Mouse (Mus musculus) lung, postnatal 0 days (tissue): ENCODE measurements around the gene Blcap. TPM values are rescaled to one million over a fixed set of nuclear protein-coding genes. Genes with fewer than 3 reads are reported as not detected.

Experiments
- ATAC-seq: fragments of 200-750 bp; cut with Nextera tagmentation; 2 replicates; pipeline ENCODE4 v1.8.0; 2017; ENCODE audit warnings: moderate library complexity
- DNase-seq: peaks from one replicate; pipeline ENCODE4 v3.0.0-alpha.2; 2016; ENCODE audit warnings: low spot score
- H3K27ac ChIP-seq: fragments of 300-500 bp; sonication (generic); 2 replicates; pipeline ENCODE4 v1.5.1; 2014; ENCODE audit warnings: antibody characterized with exemption, mild to moderate bottlenecking, low read length, mixed read lengths
- H3K27me3 ChIP-seq: fragments of 300-500 bp; sonication (generic); replicated peaks from 2 replicates; pipeline ENCODE4 v1.6.1; 2014; ENCODE audit warnings: low read length, mixed read lengths; ENCODE audit not compliant: insufficient read depth
- H3K36me3 ChIP-seq: fragments of 300-500 bp; sonication (generic); 2 replicates; pipeline ENCODE4 v1.6.1; 2014; ENCODE audit warnings: low read length, mixed read lengths; ENCODE audit not compliant: insufficient read depth
- H3K4me1 ChIP-seq: fragments of 300-500 bp; sonication (generic); 2 replicates; pipeline ENCODE4 v1.6.1; 2014; ENCODE audit warnings: antibody characterized with exemption, low read depth, low read length, mixed read lengths; ENCODE audit not compliant: insufficient read depth
- H3K4me2 ChIP-seq: fragments of 300-500 bp; sonication (generic); replicated peaks from 2 replicates; pipeline ENCODE4 v1.6.1; 2014; ENCODE audit warnings: low read depth, mild to moderate bottlenecking, low read length, moderate library complexity, mixed read lengths
- H3K4me3 ChIP-seq: fragments of 300-500 bp; sonication (generic); 2 replicates; pipeline ENCODE4 v1.5.1; 2014; ENCODE audit warnings: low read depth, low read length
- H3K9ac ChIP-seq: fragments of 300-500 bp; sonication (generic); replicated peaks from 2 replicates; pipeline ENCODE4 v1.6.1; 2014; ENCODE audit warnings: low read depth, mild to moderate bottlenecking
- H3K9me3 ChIP-seq: fragments of 300-500 bp; sonication (generic); 2 replicates; pipeline ENCODE4 v1.6.1; 2016; ENCODE audit warnings: low read length, mixed read lengths
- CTCF ChIP-seq: IDR thresholded peaks from 2 replicates; pipeline ENCODE4 v1.5.1; 2016; ENCODE audit warnings: antibody characterized with exemption, mild to moderate bottlenecking
- EP300 ChIP-seq: IDR thresholded peaks from 2 replicates; pipeline ENCODE4 v1.6.1; 2016; ENCODE audit warnings: antibody characterized with exemption, mild to moderate bottlenecking, control low read depth
- WGBS: fragments of 180-500 bp; shearing (Covaris S2); extraction: QIAGEN DNeasy Blood & Tissue Kit; methylation state at CpG from one replicate; pipeline ENCODE4 v1.1.7; 2014; 5-methylcytosine and 5-hydroxymethylcytosine counted together
- polyA plus RNA-seq: library from polyadenylated mRNA; unstranded; fragments of >200 nt; fragmentation: Nextera tagmentation; extraction: Ambion mirVana; gene quantifications from 2 replicates; pipeline ENCODE4 v1.2.1, GENCODE M21; 2015

Gene Blcap
- polyA plus RNA-seq, 1 experiment from 2014 or later = 68.8 TPM

DNA sequence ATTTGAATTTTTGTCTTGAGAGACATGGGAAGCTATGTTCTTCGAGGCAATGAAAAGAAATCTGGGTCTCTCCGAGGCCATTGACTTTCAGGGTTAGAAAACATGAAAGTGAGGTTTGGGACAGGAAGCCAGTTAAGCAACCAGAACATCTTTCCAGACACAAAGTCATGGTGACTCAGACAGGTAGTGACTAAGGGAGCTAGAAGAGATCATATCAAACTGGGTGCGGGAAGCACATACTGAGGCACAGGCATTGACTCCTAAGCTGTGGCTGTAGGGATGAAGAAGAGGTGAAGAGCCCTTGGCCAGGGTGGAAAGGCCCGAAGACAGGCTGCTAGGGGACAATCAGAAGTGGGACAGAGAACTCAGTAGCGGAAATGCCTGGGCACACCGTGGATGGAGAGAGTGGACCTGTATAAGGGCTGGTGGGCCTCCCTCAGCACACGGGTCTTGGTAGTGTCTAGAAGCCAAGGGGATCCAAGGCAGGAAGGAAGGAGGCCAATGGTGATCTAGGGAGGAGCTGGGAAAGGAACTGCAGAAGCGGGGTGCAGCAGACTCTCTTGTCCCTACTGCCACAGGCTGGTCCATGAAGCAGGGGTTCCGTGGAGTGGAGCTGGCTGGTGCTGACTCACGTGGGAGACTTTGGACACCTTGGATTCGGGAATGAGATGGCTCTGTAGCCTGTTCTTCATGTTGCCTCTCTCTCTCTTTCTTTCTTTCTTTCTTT is 3.7 kb downstream of the Blcap start:
- no peak for TF ChIP-seq CTCF
- TF ChIP-seq EP300 = no peak
- Histone ChIP-seq H3K4me1 (peaks cover 7% of the 10 kb centered on the region; the same call in 1 of the 2 replicates), H3K36me3 (no peaks in the 10 kb centered on the region), H3K9ac (peak overlapping the region; percentile 92), H3K4me3 (peak overlapping the region; percentile 97; the same call in 1 of the 2 replicates), H3K27me3 (no peaks in the 10 kb centered on the region), H3K27ac (peak overlapping the region; percentile 91; the same call in 1 of the 2 replicates), H3K4me2 (peak overlapping the region; percentile 75), H3K9me3 (no peaks in the 10 kb centered on the region)
- WGBS = 75% methylated on average over 11 of the region's 11 CpGs
- no peak for ATAC-seq
- peak; percentile 14 for DNase-seq

DNA sequence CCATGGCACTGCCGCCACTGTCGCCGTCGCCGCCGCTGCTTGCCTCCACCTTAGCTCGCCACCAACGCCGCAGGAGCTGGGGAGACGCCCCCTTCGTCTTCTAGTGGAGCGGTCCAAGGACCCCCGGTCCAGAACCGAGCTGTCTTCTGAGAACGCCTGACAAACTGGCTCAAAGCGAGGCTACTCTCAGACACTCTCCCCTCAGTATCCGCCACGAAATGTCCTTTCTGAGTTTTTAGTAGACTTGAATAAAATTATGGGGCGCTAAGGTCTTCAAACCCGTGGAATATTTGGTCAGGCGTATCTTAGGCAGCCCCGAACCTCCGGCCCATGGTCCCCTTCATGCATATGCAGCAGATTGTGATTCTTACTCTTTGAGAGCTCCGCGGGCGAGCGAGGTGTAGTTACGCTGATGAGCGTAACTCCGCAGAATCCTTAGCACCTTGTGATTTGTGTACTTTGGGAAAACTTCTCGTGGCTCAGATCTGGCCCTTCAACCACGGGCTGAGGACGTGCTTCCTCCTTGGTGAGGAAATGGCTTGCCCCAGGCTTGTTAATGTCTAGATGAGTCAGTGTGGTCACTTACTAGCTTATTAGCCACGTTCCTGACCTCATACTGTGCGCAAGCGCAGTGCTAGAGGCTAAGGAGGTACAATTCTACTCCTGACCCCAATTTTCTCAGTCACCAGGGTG is 4.7 kb downstream of the Blcap start:
- H3K36me3 ChIP-seq = no peaks in the 10 kb centered on the region
- WGBS = under 1% methylated on average over 36 of the region's 36 CpGs
- peak overlapping the region; percentile 91 for H3K27ac ChIP-seq
- peaks cover 7% of the 10 kb centered on the region; the same call in 1 of the 2 replicates for H3K4me1 ChIP-seq
- DNase-seq (peak; percentile 94), ATAC-seq (peak; percentile 87)
- H3K4me2 ChIP-seq = peak overlapping the region; percentile 75
- no peaks in the 10 kb centered on the region for H3K27me3 ChIP-seq
- no peak for TF ChIP-seq CTCF
- peak; percentile 97 for TF ChIP-seq EP300
- no peaks in the 10 kb centered on the region for H3K9me3 ChIP-seq
- H3K4me3 ChIP-seq = peak overlapping the region; percentile 97
- peak overlapping the region; percentile 92 for H3K9ac ChIP-seq

DNA sequence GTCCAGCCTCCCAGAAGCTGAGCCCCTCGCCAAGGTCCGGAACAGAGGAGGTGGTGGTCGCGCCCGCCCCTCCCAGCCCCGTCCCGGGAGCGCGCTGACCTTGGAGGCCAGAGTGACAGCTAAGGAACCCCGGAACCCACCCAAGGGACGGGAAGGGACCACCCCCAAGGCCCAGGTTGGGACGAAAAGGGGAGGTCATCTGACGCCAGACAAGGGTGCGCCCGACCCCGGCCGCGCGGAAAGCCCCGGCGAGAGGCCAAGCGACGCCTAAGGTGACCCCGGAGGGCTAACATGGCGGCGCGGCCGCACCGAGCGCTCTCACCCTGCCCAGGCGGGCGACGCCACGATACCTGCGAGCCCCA is 5.2 kb downstream of the Blcap start:
- no peaks in the 10 kb centered on the region for H3K36me3 ChIP-seq
- peak overlapping the region; percentile 92 for H3K9ac ChIP-seq
- H3K4me1 ChIP-seq = peaks cover 7% of the 10 kb centered on the region; the same call in 1 of the 2 replicates
- no peaks in the 10 kb centered on the region for H3K27me3 ChIP-seq
- H3K4me3 ChIP-seq = peak overlapping the region; percentile 97
- under 1% methylated on average over 29 of the region's 35 CpGs for WGBS
- H3K9me3 ChIP-seq = no peaks in the 10 kb centered on the region; the same call in 1 of the 2 replicates
- peak; percentile 21; the same call in 1 of the 2 replicates for ATAC-seq
- peak overlapping the region; percentile 75 for H3K4me2 ChIP-seq
- no peak for DNase-seq
- no peak for TF ChIP-seq EP300
- TF ChIP-seq CTCF = no peak
- peak overlapping the region; percentile 91 for H3K27ac ChIP-seq

DNA sequence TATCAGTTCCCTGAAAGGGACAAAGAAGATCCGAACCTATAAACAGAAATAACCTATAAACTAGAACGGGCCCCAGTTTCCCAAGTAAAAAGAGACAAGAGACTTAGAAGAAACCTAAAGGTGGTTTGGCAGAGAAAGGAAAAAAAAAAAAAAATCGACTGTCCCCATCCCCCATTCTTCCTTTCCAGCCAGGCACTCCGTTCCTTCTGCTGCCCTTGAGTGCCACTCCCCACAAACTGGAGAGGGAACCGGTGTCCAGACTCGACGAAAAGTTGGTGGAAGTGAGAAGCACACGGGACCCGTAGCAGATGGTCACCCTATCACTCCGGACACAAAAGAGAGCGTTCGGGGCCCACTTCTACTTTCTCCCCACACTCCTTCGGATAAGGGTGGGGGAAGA is 5.6 kb downstream of the Blcap start:
- DNase-seq (peak; percentile 81), ATAC-seq (no peak)
- Histone ChIP-seq H3K4me1 (peaks cover 7% of the 10 kb centered on the region; the same call in 1 of the 2 replicates), H3K4me2 (peak overlapping the region; percentile 75), H3K36me3 (no peaks in the 10 kb centered on the region), H3K9ac (peak overlapping the region; percentile 92), H3K9me3 (no peaks in the 10 kb centered on the region; the same call in 1 of the 2 replicates), H3K27ac (peak overlapping the region; percentile 91), H3K4me3 (peak overlapping the region; percentile 97), H3K27me3 (no peaks in the 10 kb centered on the region)
- WGBS = 5% methylated on average over 13 of the region's 13 CpGs
- TF ChIP-seq CTCF = no peak
- TF ChIP-seq EP300 = peak; percentile 34; the same call in 1 of the 2 replicates

DNA sequence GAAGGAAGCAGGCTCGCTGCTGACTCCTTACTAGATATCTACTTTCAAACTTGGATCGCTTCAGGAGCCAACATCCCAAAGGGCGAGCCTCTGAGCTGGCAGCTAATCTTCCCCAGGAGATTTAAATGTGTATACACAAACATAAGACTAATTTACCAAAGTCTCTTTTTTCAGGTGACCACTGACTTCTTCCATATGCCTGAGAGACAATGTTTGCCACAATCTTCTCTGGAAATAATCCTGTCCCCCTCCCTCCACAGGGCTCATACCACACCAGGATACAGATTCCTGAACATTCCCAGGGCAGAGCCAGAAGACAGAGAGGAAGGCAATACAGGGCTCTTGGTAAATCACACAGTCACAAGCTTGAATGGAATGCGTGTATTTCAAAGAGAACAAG is 6.4 kb downstream of the Blcap start:
- no peak for DNase-seq
- Histone ChIP-seq H3K4me2 (peak overlapping the region; percentile 75), H3K4me1 (peaks cover 7% of the 10 kb centered on the region; the same call in 1 of the 2 replicates), H3K27me3 (no peaks in the 10 kb centered on the region), H3K27ac (peak overlapping the region; percentile 91), H3K36me3 (no peaks in the 10 kb centered on the region), H3K9ac (0 out of 2 replicates have a peak overlapping the region, but pooled peaks have one; percentile 92), H3K9me3 (no peaks in the 10 kb centered on the region; the same call in 1 of the 2 replicates), H3K4me3 (peak overlapping the region; percentile 97)
- WGBS = 48% methylated on average over 4 of the region's 4 CpGs
- ATAC-seq = no peak
- no peak for TF ChIP-seq CTCF
- TF ChIP-seq EP300 = no peak

DNA sequence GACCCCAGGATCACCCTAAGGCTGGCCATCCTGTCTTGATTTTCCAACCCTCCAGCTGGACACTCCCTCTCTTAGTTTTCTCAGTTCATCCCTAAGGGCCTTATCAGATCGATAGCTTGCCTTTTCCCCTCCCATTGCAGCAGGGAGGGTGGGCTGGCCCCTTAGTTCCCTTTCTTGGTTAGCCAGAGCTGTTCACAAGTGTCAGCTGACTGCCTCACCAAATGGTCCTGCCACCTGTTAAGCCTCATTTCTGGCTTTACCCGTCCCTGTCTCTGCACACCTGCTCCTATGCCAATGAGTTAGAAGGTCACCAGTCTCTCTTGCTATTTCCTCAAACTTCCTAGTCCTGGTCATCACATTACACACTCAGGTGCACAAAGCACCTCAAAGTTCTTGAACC is 8.0 kb downstream of the Blcap start:
- H3K27ac ChIP-seq = no peak overlapping the region
- no peak overlapping the region for H3K4me2 ChIP-seq
- no peak overlapping the region for H3K9ac ChIP-seq
- no peak for TF ChIP-seq CTCF
- no peak for TF ChIP-seq EP300
- WGBS = 62% methylated on average over 2 of the region's 2 CpGs
- H3K4me3 ChIP-seq = no peak overlapping the region
- peaks cover 7% of the 10 kb centered on the region; the same call in 1 of the 2 replicates for H3K4me1 ChIP-seq
- peaks cover 4% of the 10 kb centered on the region for H3K9me3 ChIP-seq
- H3K36me3 ChIP-seq = 0 out of 2 replicates have a peak, but pooled peaks cover 2% of the 10 kb centered on the region
- ATAC-seq = no peak
- DNase-seq = no peak
- no peaks in the 10 kb centered on the region for H3K27me3 ChIP-seq
